Mouse (Mus musculus): ENCODE data around the gene Nup62cl. TPM values are rescaled to one million over a fixed set of nuclear protein-coding genes. Genes with fewer than 3 reads are reported as not detected.

Nup62cl gene
- total and polyA plus RNA-seq, 3 experiments = not detected

DNA sequence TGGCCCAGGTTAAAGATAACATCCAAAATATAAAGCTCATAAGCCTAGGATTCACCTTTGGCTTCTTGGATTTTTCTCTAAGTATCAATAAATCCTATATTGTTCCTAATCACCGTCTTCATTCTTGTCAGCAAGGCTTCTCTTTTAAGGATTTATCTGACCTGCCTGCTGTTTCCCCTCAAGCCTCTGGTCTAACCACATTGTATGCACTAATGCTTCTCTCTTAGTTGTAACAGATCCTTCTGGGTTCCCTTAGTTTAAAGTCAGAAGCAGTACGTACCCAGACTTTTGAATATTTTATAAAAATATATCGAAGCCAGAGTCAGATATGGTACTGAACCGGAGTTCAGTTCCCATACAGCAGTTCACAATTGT lies 63.8 kb downstream of the Nup62cl start:
- no peak for DNase-seq (ENCODE audit: low read depth, low spot score)
- Histone ChIP-seq H3K9me3 (replicated peaks; ENCODE audit: insufficient read depth, low read length) (no peaks in the 10 kb centered on the region), H3K9ac (ENCODE audit: control insufficient read depth, low read depth, low read length, poor library complexity, severe bottlenecking) (peak overlapping the region; percentile 39), H3K79me2 (ENCODE audit: control insufficient read depth, insufficient read depth, low read length, poor library complexity) (peaks cover 4% of the 10 kb centered on the region; the same call in 1 of the 2 replicates), H3K4me1 (ENCODE audit: control insufficient read depth in 1 of 2, insufficient read depth in 2 of 2, low read length in 2 of 2) (peaks cover 0 to 2% of the 10 kb centered on the region in 2 experiments; a peak in 3 of 4 replicates), H3K4me3 (ENCODE audit: control insufficient read depth in 1 of 2, insufficient read depth in 1 of 2, low read depth in 2 of 2, low read length in 2 of 2) (peak overlapping the region; percentile 67 to 71), H3K36me3 (ENCODE audit: control insufficient read depth in 1 of 2, insufficient read depth in 2 of 2, low read length in 2 of 2) (peaks cover 1 to 4% of the 10 kb centered on the region in 2 experiments; a peak in 3 of 4 replicates), H3K27me3 (ENCODE audit: control insufficient read depth in 1 of 2, insufficient read depth in 2 of 2, low read length in 2 of 2) (peaks cover 6 to 9% of the 10 kb centered on the region in 2 experiments), H3K27ac (ENCODE audit: control insufficient read depth, low read depth, low read length) (no peak overlapping the region)
- TF ChIP-seq E2F4 (IDR thresholded peaks at IDR 0.05; ENCODE audit: borderline replicate concordance, low read depth, low read length) = no peak
- TF ChIP-seq TCF12 (IDR thresholded peaks at IDR 0.05; ENCODE audit: low read depth, low read length) = no peak
- no peak for TF ChIP-seq NELFE (IDR thresholded peaks at IDR 0.05; ENCODE audit: low read depth, low read length)
- TF ChIP-seq SMC3 (IDR thresholded peaks at IDR 0.05; ENCODE audit: low read depth, low read length) = no peak
- TF ChIP-seq CHD2 (IDR thresholded peaks at IDR 0.05; ENCODE audit: low read length) = no peak
- TF ChIP-seq ZNF384 (IDR thresholded peaks at IDR 0.05; ENCODE audit: low read depth, low read length) = no peak
- 0 out of 2 replicates have a peak, but pooled peaks have one; percentile 11 for TF ChIP-seq GATA1 (IDR thresholded peaks at IDR 0.05; ENCODE audit: low read depth, low read length)
- no peak for TF ChIP-seq SIN3A (IDR thresholded peaks at IDR 0.05; ENCODE audit: low read length)
- peak; percentile 72 for TF ChIP-seq TAL1 (IDR thresholded peaks at IDR 0.05; ENCODE audit: low read length)
- TF ChIP-seq TBP (IDR thresholded peaks at IDR 0.05; ENCODE audit: low read depth, low read length) = no peak

DNA sequence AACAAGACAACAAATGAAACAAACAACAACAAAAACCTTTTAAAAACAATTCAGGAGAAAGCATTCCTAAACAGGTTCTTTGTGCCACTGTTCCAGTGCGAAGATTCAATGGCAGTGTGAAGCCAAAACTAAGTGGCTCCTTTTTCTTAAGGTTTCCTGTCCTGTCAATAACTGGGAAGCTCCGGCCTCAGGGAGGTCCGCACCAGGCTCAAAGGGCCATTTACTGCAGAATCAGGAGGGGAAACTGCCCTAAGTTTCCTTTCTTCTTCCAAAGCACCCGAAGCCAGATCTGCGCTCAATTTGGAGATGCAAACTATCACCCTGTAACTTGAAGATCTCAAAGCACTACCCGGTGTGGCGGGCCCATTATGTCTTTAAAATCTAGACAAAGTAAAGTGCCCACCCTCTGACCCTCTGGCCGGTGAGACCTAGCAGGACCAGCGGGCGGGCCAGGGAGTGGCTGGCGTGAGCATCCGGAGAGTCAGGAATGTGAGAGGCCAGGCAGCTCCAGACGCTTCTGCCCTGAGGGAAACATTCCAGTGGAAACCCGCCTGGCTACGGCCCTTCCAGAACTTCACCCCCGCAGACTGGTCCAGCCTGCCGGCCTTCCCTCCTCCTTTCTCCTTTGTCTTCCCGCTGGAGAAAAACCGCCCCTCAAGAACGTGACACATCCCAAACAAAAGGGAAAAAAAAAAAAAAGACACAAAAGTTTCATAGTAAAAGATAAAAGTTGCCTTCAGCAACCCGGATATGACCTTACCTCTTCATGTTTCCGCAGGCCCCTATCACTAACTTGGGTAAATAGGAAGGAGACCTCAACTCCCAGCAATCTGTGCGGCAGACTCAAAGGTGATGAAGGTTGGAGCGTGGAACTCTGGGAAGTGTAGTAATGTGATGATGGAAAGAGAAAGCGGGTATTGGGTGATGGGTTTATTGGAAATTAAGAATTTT lies 64.5 kb downstream of the Nup62cl start, which contains the start of gene Rbm41:
Gene Rbm41 (minus strand): TSS at position 856 of the 951 bp plus-strand sequence.
- Histone ChIP-seq H3K9ac (ENCODE audit: control insufficient read depth, low read depth, low read length, poor library complexity, severe bottlenecking) (peak within 1 kb of the TSS; percentile 76), H3K27ac (ENCODE audit: control insufficient read depth, low read depth, low read length) (peak within 1 kb of the TSS; percentile 31), H3K4me1 (ENCODE audit: control insufficient read depth in 1 of 2, insufficient read depth in 2 of 2, low read length in 2 of 2) (peaks cover 0 to 2% of the 10 kb centered on the region in 2 experiments; a peak in 3 of 4 replicates), H3K27me3 (ENCODE audit: control insufficient read depth in 1 of 2, insufficient read depth in 2 of 2, low read length in 2 of 2) (peaks cover 3 to 7% of the 10 kb centered on the region in 2 experiments), H3K9me3 (replicated peaks; ENCODE audit: insufficient read depth, low read length) (no peaks in the 10 kb centered on the region), H3K79me2 (ENCODE audit: control insufficient read depth, insufficient read depth, low read length, poor library complexity) (peaks cover 4% of the 10 kb centered on the region; the same call in 1 of the 2 replicates), H3K36me3 (ENCODE audit: control insufficient read depth in 1 of 2, insufficient read depth in 2 of 2, low read length in 2 of 2) (peaks cover 3 to 4% of the 10 kb centered on the region in 2 experiments), H3K4me3 (ENCODE audit: control insufficient read depth in 1 of 2, insufficient read depth in 1 of 2, low read depth in 2 of 2, low read length in 2 of 2) (peak within 1 kb of the TSS; percentile 67 to 71)
- peak; percentile 92 for DNase-seq (ENCODE audit: low read depth, low spot score)
- peak; percentile 89 for TF ChIP-seq SIN3A (IDR thresholded peaks at IDR 0.05; ENCODE audit: low read length)
- TF ChIP-seq POLR2AphosphoS2 (IDR thresholded peaks at IDR 0.05; ENCODE audit: low read length) = peak; percentile 55; the same call in 1 of the 2 replicates
- 0 out of 2 replicates have a peak, but pooled peaks have one; percentile 17 for TF ChIP-seq NRF1 (IDR thresholded peaks at IDR 0.05; ENCODE audit: insufficient read depth, low read depth, low read length, poor library complexity, severe bottlenecking)
- peak; percentile 31; the same call in 1 of the 2 replicates for TF ChIP-seq MAX (IDR thresholded peaks at IDR 0.05; ENCODE audit: low read length)
- TF ChIP-seq ZC3H11A (IDR thresholded peaks at IDR 0.05; ENCODE audit: low read depth, low read length) = no peak
- peak; percentile 34; the same call in 1 of the 2 replicates for TF ChIP-seq MXI1 (IDR thresholded peaks at IDR 0.05; ENCODE audit: low read depth, low read length)
- TF ChIP-seq MYC (IDR thresholded peaks at IDR 0.05; ENCODE audit: low read depth, low read length) = peak; percentile 34; the same call in 1 of the 2 replicates
- TF ChIP-seq CHD2 (IDR thresholded peaks at IDR 0.05; ENCODE audit: low read length) = no peak
- no peak for TF ChIP-seq RCOR1 (IDR thresholded peaks at IDR 0.05; ENCODE audit: low read depth, low read length)
- TF ChIP-seq HCFC1 (IDR thresholded peaks at IDR 0.05; ENCODE audit: low read depth, low read length) = peak; percentile 100
- TF ChIP-seq ZKSCAN1 (IDR thresholded peaks at IDR 0.05; ENCODE audit: low read depth, low read length) = no peak
- no peak for TF ChIP-seq JUND (IDR thresholded peaks at IDR 0.05; ENCODE audit: low read depth, low read length)
- peak; percentile 79 for TF ChIP-seq ZNF384 (IDR thresholded peaks at IDR 0.05; ENCODE audit: low read depth, low read length)
- peak; percentile 79 for TF ChIP-seq TBP (IDR thresholded peaks at IDR 0.05; ENCODE audit: low read depth, low read length)
- 0 out of 2 replicates have a peak, but pooled peaks have one; percentile 43 for TF ChIP-seq BHLHE40 (IDR thresholded peaks at IDR 0.05; ENCODE audit: borderline replicate concordance, low read depth, low read length)
- TF ChIP-seq MAZ (IDR thresholded peaks at IDR 0.05; ENCODE audit: low read depth, low read length) = no peak
- TF ChIP-seq UBTF (IDR thresholded peaks at IDR 0.05; ENCODE audit: borderline replicate concordance, insufficient read depth, low read depth, low read length) = no peak
- peak; percentile 89 for TF ChIP-seq ELF1 (IDR thresholded peaks at IDR 0.05; ENCODE audit: low read depth, low read length)
- TF ChIP-seq EP300 (IDR thresholded peaks at IDR 0.05; ENCODE audit: low read depth in 1 of 2, low read length in 2 of 2) = peak in 1 of 2 experiments; percentile 22; a peak in 1 of 4 replicates
- TF ChIP-seq GATA1 (IDR thresholded peaks at IDR 0.05; ENCODE audit: low read depth, low read length) = 0 out of 2 replicates have a peak, but pooled peaks have one; percentile 8
- peak in 1 of 2 experiments; percentile 61; a peak in 1 of 4 replicates for TF ChIP-seq POLR2A (IDR thresholded peaks at IDR 0.05; ENCODE audit: control insufficient read depth in 1 of 2, insufficient read depth in 1 of 2, low read depth in 1 of 2, low read length in 2 of 2, poor library complexity in 1 of 2)
- TF ChIP-seq KAT2A (conservative IDR thresholded peaks at IDR 0.05; ENCODE audit: low read depth, low read length) = peak; percentile 95
- no peak for TF ChIP-seq MAFK (IDR thresholded peaks at IDR 0.05; ENCODE audit: borderline replicate concordance, low read depth, low read length)
